Mouse (Mus musculus) myocyte (in vitro differentiated cells): ENCODE data around the gene Pfkp. TPM values are rescaled to one million over a fixed set of nuclear protein-coding genes. Genes with fewer than 3 reads are reported as not detected.

Experiments
- H3K27me3 ChIP-seq: one replicate; pipeline ENCODE4 v1.6.1; 2011; ENCODE audit not compliant: control insufficient read depth, insufficient read depth, insufficient read length
- H3K36me3 ChIP-seq: one replicate; pipeline ENCODE4 v1.6.1; 2011; ENCODE audit not compliant: control insufficient read depth, insufficient read depth
- H3K4me2 ChIP-seq: one replicate; pipeline ENCODE4 v1.6.1; 2011; ENCODE audit warnings: low read depth, control low read depth
- H3K4me3 ChIP-seq: one replicate; pipeline ENCODE4 v1.5.1; 2011; ENCODE audit warnings: mild to moderate bottlenecking, control low read depth, moderate library complexity
- H3K79me2 ChIP-seq: one replicate; pipeline ENCODE4 v1.6.1; 2011; ENCODE audit not compliant: control insufficient read depth, insufficient read depth
- H3ac ChIP-seq: one replicate; pipeline ENCODE4 v1.6.1; 2011; ENCODE audit not compliant: control insufficient read depth, insufficient read length
- CEBPB ChIP-seq: IDR thresholded peaks from 2 replicates; pipeline ENCODE4 v1.6.1; 2011; ENCODE audit warnings: mild to moderate bottlenecking, moderate library complexity; ENCODE audit not compliant: poor library complexity, insufficient read depth, severe bottlenecking
- E2F4 ChIP-seq: IDR thresholded peaks from one replicate; pipeline ENCODE4 v1.6.1; 2011; ENCODE audit warnings: mild to moderate bottlenecking, control low read depth, moderate library complexity; ENCODE audit not compliant: insufficient read depth
- MAX ChIP-seq: IDR thresholded peaks from one replicate; pipeline ENCODE4 v1.6.1; 2011; ENCODE audit warnings: low read depth, mild to moderate bottlenecking, control low read depth
- MYOD1 ChIP-seq, 3 experiments: IDR thresholded peaks; one replicate each; pipeline ENCODE4 v1.6.1; 2011; ENCODE audit warnings: control low read depth in 2 of 3, low read depth in 2 of 3, mild to moderate bottlenecking in 2 of 3, moderate library complexity in 1 of 3; ENCODE audit not compliant: insufficient read length in 2 of 3, control insufficient read depth in 1 of 3
- MYOG ChIP-seq, 3 experiments: IDR thresholded peaks; one replicate each; pipeline ENCODE4 v1.6.1; 2011; ENCODE audit warnings: control low read depth in 2 of 3, low read depth in 2 of 3, mild to moderate bottlenecking in 2 of 3; ENCODE audit not compliant: insufficient read length in 2 of 3, control insufficient read depth in 1 of 3, insufficient read depth in 1 of 3
- POLR2A ChIP-seq: IDR thresholded peaks from one replicate; pipeline ENCODE4 v1.6.1; 2011; ENCODE audit warnings: low read depth, mild to moderate bottlenecking, control low read depth, moderate library complexity; ENCODE audit not compliant: insufficient read length
- POLR2AphosphoS2 ChIP-seq: IDR thresholded peaks from one replicate; pipeline ENCODE4 v1.6.1; 2011; ENCODE audit warnings: low read depth, control low read depth; ENCODE audit not compliant: insufficient read length
- REST ChIP-seq: IDR thresholded peaks from one replicate; pipeline ENCODE4 v1.6.1; 2011; ENCODE audit warnings: mild to moderate bottlenecking, control low read depth, moderate library complexity; ENCODE audit not compliant: insufficient read depth, insufficient read length
- SRF ChIP-seq: IDR thresholded peaks from one replicate; pipeline ENCODE4 v1.6.1; 2011; ENCODE audit warnings: low read depth; ENCODE audit not compliant: control insufficient read depth, insufficient read length
- TCF12 ChIP-seq: IDR thresholded peaks from one replicate; pipeline ENCODE4 v1.6.1; 2011; ENCODE audit warnings: mild to moderate bottlenecking, control low read depth; ENCODE audit not compliant: poor library complexity, insufficient read depth, severe bottlenecking
- TCF3 ChIP-seq: IDR thresholded peaks from one replicate; pipeline ENCODE4 v1.6.1; 2011; ENCODE audit warnings: low read depth, control low read depth; ENCODE audit not compliant: insufficient read length
- USF1 ChIP-seq: IDR thresholded peaks from one replicate; pipeline ENCODE4 v1.6.1; 2011; ENCODE audit warnings: low read depth, mild to moderate bottlenecking, control low read depth, moderate library complexity
- polyA plus RNA-seq: library from polyadenylated mRNA; unstranded; fragments of >200 nt; fragmentation: generic; extraction: Trizol; gene quantifications from one replicate; pipeline ENCODE4 v1.2.1, GENCODE M21; 2012; ENCODE audit warnings: missing spikeins

Gene Pfkp
- polyA plus RNA-seq, 1 experiment: 74.9 TPM

GRCm38 (mm10) chr13:6597801-6598200, 50.8 kb downstream of the Pfkp start:
- no peak overlapping the region for H3K4me3 ChIP-seq
- no peak overlapping the region for H3ac ChIP-seq
- H3K79me2 ChIP-seq: no peaks in the 10 kb centered on the region
- H3K36me3 ChIP-seq: peaks cover 24% of the 10 kb centered on the region
- TF ChIP-seq MYOD1 (IDR thresholded peaks at IDR 0.05; ENCODE audit: control insufficient read depth in 1 of 3, insufficient read length in 2 of 3, low read depth in 2 of 3) (peak in 1 of 3 experiments; percentile 30), E2F4 (no peak), TCF3 (no peak), TCF12 (no peak)
- H3K4me2 ChIP-seq: no peak overlapping the region
- H3K27me3 ChIP-seq: no peaks in the 10 kb centered on the region

- H3K4me3 ChIP-seq: no peak overlapping the region
- H3K79me2 ChIP-seq: no peaks in the 10 kb centered on the region
- H3K4me2 ChIP-seq: no peak overlapping the region
- H3ac ChIP-seq: no peak overlapping the region
- H3K36me3 ChIP-seq: peaks cover 30% of the 10 kb centered on the region
- H3K27me3 ChIP-seq: no peaks in the 10 kb centered on the region
- TF ChIP-seq SRF (no peak), USF1 (no peak), MYOD1 (IDR thresholded peaks at IDR 0.05; ENCODE audit: control insufficient read depth in 1 of 3, insufficient read length in 2 of 3, low read depth in 2 of 3) (no peak), POLR2A (no peak), TCF3 (no peak), POLR2AphosphoS2 (no peak), MYOG (IDR thresholded peaks at IDR 0.05; ENCODE audit: control insufficient read depth in 1 of 3, insufficient read depth in 1 of 3, insufficient read length in 2 of 3, low read depth in 2 of 3) (no peak), E2F4 (no peak), CEBPB (no peak), MAX (no peak), TCF12 (no peak), REST (no peak)
These were observed 53.2 kb downstream of the Pfkp start for GRCm38 (mm10) chr13:6595403-6595802.

- Histone ChIP-seq H3K4me2 (no peak overlapping the region), H3K79me2 (no peaks in the 10 kb centered on the region), H3ac (no peak overlapping the region), H3K36me3 (peaks cover 27% of the 10 kb centered on the region), H3K27me3 (no peaks in the 10 kb centered on the region), H3K4me3 (no peak overlapping the region)
- TF ChIP-seq MYOD1 (IDR thresholded peaks at IDR 0.05; ENCODE audit: control insufficient read depth in 1 of 3, insufficient read length in 2 of 3, low read depth in 2 of 3): peak in 1 of 3 experiments; percentile 12
- TF ChIP-seq CEBPB: no peak
These were observed 57.7 kb downstream of the Pfkp start for GRCm38 (mm10) chr13:6590846-6591245.

GRCm38 (mm10) chr13:6586009-6586408, 62.6 kb downstream of the Pfkp start:
- TF ChIP-seq REST: no peak
- no peak for TF ChIP-seq E2F4
- no peak for TF ChIP-seq MAX
- TF ChIP-seq SRF: no peak
- TF ChIP-seq TCF12: no peak
- TF ChIP-seq TCF3: no peak
- no peak for TF ChIP-seq MYOD1 (IDR thresholded peaks at IDR 0.05; ENCODE audit: control insufficient read depth in 1 of 3, insufficient read length in 2 of 3, low read depth in 2 of 3)
- TF ChIP-seq CEBPB: no peak
- TF ChIP-seq MYOG (IDR thresholded peaks at IDR 0.05; ENCODE audit: control insufficient read depth in 1 of 3, insufficient read depth in 1 of 3, insufficient read length in 2 of 3, low read depth in 2 of 3): no peak
- TF ChIP-seq POLR2AphosphoS2: no peak
- no peak for TF ChIP-seq USF1
- TF ChIP-seq POLR2A: no peak
- H3K79me2 ChIP-seq: no peaks in the 10 kb centered on the region
- no peak overlapping the region for H3ac ChIP-seq
- H3K4me2 ChIP-seq: no peak overlapping the region
- H3K36me3 ChIP-seq: peaks cover 29% of the 10 kb centered on the region
- H3K4me3 ChIP-seq: no peak overlapping the region
- no peaks in the 10 kb centered on the region for H3K27me3 ChIP-seq

GRCm38 (mm10) chr13:6583499-6584125, 65.0 kb downstream of the Pfkp start:
- no peak overlapping the region for H3K4me2 ChIP-seq
- H3K27me3 ChIP-seq: no peaks in the 10 kb centered on the region
- H3K79me2 ChIP-seq: no peaks in the 10 kb centered on the region
- peaks cover 48% of the 10 kb centered on the region for H3K36me3 ChIP-seq
- no peak overlapping the region for H3ac ChIP-seq
- no peak overlapping the region for H3K4me3 ChIP-seq
- TF ChIP-seq POLR2AphosphoS2: peak; percentile 58
- TF ChIP-seq MYOG (IDR thresholded peaks at IDR 0.05; ENCODE audit: control insufficient read depth in 1 of 3, insufficient read depth in 1 of 3, insufficient read length in 2 of 3, low read depth in 2 of 3): no peak
- no peak for TF ChIP-seq USF1
- TF ChIP-seq E2F4: no peak
- TF ChIP-seq POLR2A: no peak
